In genomic region chr11:87985643-87986042, GRCm38 (mm10) we compare ENCODE assay signal across 8 mouse cellular contexts. TPM values are rescaled to one million over a fixed set of nuclear protein-coding genes. Genes with fewer than 3 reads are reported as not detected.
DNase-seq lines count a peak whose midpoint lies in the region; ATAC-seq and TF ChIP-seq lines count a peak whose summit lies in the region.

No protein-coding gene starts in this region.

- no peaks in the 10 kb centered on the region for H3K27me3 ChIP-seq in lung, postnatal 0 days (replicated peaks; ENCODE audit: insufficient read depth, low read length)
- H3K27me3 ChIP-seq in limb, embryonic 12.5 days, result no peaks in the 10 kb centered on the region
- H3K27me3 ChIP-seq in stomach, embryonic 15.5 days (replicated peaks), result no peaks in the 10 kb centered on the region

- no peak overlapping the region; the same call in 1 of the 2 replicates for H3K9ac ChIP-seq in lung, postnatal 0 days (replicated peaks; ENCODE audit: low read depth)
- H3K9ac ChIP-seq in limb, embryonic 12.5 days (replicated peaks), result no peak overlapping the region; the same call in 1 of the 2 replicates
- peak overlapping the region; percentile 14; the same call in 1 of the 2 replicates for H3K9ac ChIP-seq in stomach, embryonic 15.5 days

- H3K36me3 ChIP-seq in lung, postnatal 0 days (ENCODE audit: insufficient read depth, low read length), result peaks cover 15% of the 10 kb centered on the region; the same call in 1 of the 2 replicates
- H3K36me3 ChIP-seq in limb, embryonic 12.5 days, result peaks cover 33% of the 10 kb centered on the region
- H3K36me3 ChIP-seq in stomach, embryonic 15.5 days, result peaks cover 21% of the 10 kb centered on the region

- H3K27ac ChIP-seq in lung, postnatal 0 days (ENCODE audit: low read length), result no peak overlapping the region
- no peak overlapping the region for H3K27ac ChIP-seq in limb, embryonic 12.5 days
- no peak overlapping the region for H3K27ac ChIP-seq in stomach, embryonic 15.5 days

- DNase-seq in adrenal gland, postnatal 14 days, result peak; percentile 57
- DNase-seq in adrenal gland, adult 8-10 months, result no peak
- DNase-seq in lung, postnatal 0 days (ENCODE audit: low spot score), result no peak
- no peak for DNase-seq in lung, adult 2 months
- no peak for DNase-seq in layer of hippocampus, adult 9-11 months
- DNase-seq in adrenal gland, postnatal 25 days, result no peak

- H3K4me2 ChIP-seq in lung, postnatal 0 days (replicated peaks; ENCODE audit: low read depth, low read length), result peak overlapping the region; percentile 95
- H3K4me2 ChIP-seq in limb, embryonic 12.5 days, result peak overlapping the region; percentile 85
- peak overlapping the region; percentile 75 for H3K4me2 ChIP-seq in stomach, embryonic 15.5 days

- peak overlapping the region; percentile 88; the same call in 1 of the 2 replicates for H3K4me3 ChIP-seq in lung, postnatal 0 days (ENCODE audit: low read depth, low read length)
- H3K4me3 ChIP-seq in lung, adult 2 months (replicated peaks; ENCODE audit: extremely low read depth, low read depth, low read length), result no peak overlapping the region
- peak overlapping the region; percentile 100 for H3K4me3 ChIP-seq in limb, embryonic 12.5 days (replicated peaks)
- peak overlapping the region; percentile 88 for H3K4me3 ChIP-seq in stomach, embryonic 15.5 days (replicated peaks)

- TF ChIP-seq POLR2A in lung, adult 2 months (IDR thresholded peaks at IDR 0.05; ENCODE audit: borderline replicate concordance, extremely low read depth, low read depth, low read length), result no peak

- WGBS in lung, postnatal 0 days, result 30% methylated on average over 9 of the region's 9 CpGs
- 41% methylated on average over 9 of the region's 9 CpGs for WGBS in lung, adult 2 months
- 58% methylated on average over 9 of the region's 9 CpGs for WGBS in limb, embryonic 12.5 days
- 29% methylated on average over 9 of the region's 9 CpGs for WGBS in stomach, embryonic 15.5 days

- TF ChIP-seq CTCF in lung, postnatal 0 days (IDR thresholded peaks at IDR 0.05), result no peak
- no peak for TF ChIP-seq CTCF in lung, adult 2 months (IDR thresholded peaks at IDR 0.05; ENCODE audit: insufficient read depth, low read length)

- H3K9me3 ChIP-seq in lung, postnatal 0 days (ENCODE audit: low read length), result no peaks in the 10 kb centered on the region
- H3K9me3 ChIP-seq in limb, embryonic 12.5 days, result no peaks in the 10 kb centered on the region
- H3K9me3 ChIP-seq in stomach, embryonic 15.5 days, result no peaks in the 10 kb centered on the region

- no peak for ATAC-seq in lung, postnatal 0 days
- no peak for ATAC-seq in limb, embryonic 12.5 days (ENCODE audit: insufficient number of reproducible peaks, insufficient read depth, low FRiP score, low TSS enrichment, low read depth)
- ATAC-seq in stomach, embryonic 15.5 days (ENCODE audit: insufficient read depth, low FRiP score, low read depth), result no peak

- peaks cover 14% of the 10 kb centered on the region; the same call in 1 of the 2 replicates for H3K4me1 ChIP-seq in lung, postnatal 0 days (ENCODE audit: insufficient read depth, low read depth, low read length)
- peaks cover 5% of the 10 kb centered on the region for H3K4me1 ChIP-seq in lung, adult 2 months (ENCODE audit: control insufficient read depth, insufficient read depth, low read length)
- peaks cover 28% of the 10 kb centered on the region for H3K4me1 ChIP-seq in limb, embryonic 12.5 days (replicated peaks)
- peaks cover 17% of the 10 kb centered on the region for H3K4me1 ChIP-seq in stomach, embryonic 15.5 days

- TF ChIP-seq EP300 in lung, postnatal 0 days (IDR thresholded peaks at IDR 0.05), result no peak

RNA-seq across cellular contexts. Expression of gene Dynll2, which starts 1.7 kb away (rescaled TPM):
- 154 and 174 TPM in 2 replicates for total RNA-seq in adrenal gland, postnatal 14 days (2021)
- total RNA-seq in adrenal gland, adult 8-10 months (2022), result 100 to 1,000 TPM; 271 to 301 (median 294) TPM
- 12.3 and 14.5 TPM in 2 replicates for polyA plus RNA-seq in lung, postnatal 0 days (2015; fragmentation: Nextera tagmentation; extraction: Ambion mirVana)
- polyA plus RNA-seq in lung, adult 2 months (2012; rRNA removed), result 91.2 and 105 TPM in 2 replicates
- polyA plus RNA-seq in limb, embryonic 12.5 days (2016; fragmentation: Nextera tagmentation; extraction: Ambion mirVana), result 23.0 and 23.4 TPM in 2 replicates
- polyA plus RNA-seq in stomach, embryonic 15.5 days (2015; fragmentation: Nextera tagmentation; extraction: Ambion mirVana), result 23.7 and 23.8 TPM in 2 replicates
- total RNA-seq in adrenal gland, postnatal 25 days (2021), result 213 TPM in 2 replicates
